Mouse (Mus musculus): ENCODE measurements around the gene Btbd35f9.
"Not testable (repeated sequence)": the region's sequence is repeated elsewhere in the genome, so short reads cannot be mapped to it uniquely, and the experiment has no call there.

The Btbd35f9 gene

GRCm38 (mm10) chrX:34161399-34161798 is at the start of gene Btbd35f9:
Gene Btbd35f9 (minus strand): TSS chrX:34161499.
- in situ Hi-C loops (cut with MboI, MseI): not testable (repeated sequence)

All from T-helper 1 cell (primary cell).